ENCODE assay signal across 11 mouse cellular contexts in the genomic region with DNA sequence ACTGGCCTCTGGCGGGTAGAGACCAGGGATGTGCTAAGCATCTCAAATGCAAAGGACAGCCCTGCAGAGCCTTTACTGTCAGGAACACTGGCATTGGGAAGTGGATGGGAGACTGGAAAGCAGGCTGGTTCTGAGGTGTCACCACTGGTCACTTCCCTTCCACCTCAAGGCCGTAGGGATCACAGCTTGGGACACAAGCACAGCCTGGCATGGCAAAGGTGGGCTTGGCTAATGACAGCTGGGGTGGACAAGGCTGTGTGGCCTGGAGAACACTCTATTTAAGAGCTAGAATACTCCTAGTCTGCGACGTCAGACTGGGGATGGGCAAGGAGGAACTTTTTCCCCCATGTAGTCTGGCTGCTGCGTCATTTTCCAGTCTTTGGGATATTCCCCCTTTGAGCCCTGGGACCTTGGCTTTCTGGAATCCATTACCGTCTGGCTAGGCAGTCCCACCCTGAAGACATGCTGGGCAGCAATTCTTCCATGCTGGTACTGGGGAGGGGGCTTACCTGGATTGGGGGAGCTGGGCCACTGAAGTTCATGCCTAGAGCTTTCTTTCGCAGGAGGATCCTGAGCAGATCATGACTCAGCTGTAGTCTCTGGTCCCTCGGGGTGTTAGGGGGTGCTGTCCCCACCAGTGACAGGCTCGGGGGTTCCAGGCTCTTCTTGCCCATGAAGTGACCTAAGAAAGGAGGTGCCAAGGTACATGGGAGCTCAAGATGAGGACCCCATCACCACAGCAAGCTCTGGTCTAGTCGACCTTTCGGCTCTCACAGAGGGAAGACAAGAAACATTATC. TPM values are rescaled to one million over a fixed set of nuclear protein-coding genes. Genes with fewer than 3 reads are reported as not detected.
DNase-seq lines count a peak whose midpoint lies in the region; ATAC-seq and TF ChIP-seq lines count a peak whose summit lies in the region.
"Had no signal": no experiment of that assay in that cellular context is flagged by ENCODE, and none has a peak within 500 bp of the region (broad histone marks: within the 10 kb centered on the region; RNA-seq: fewer than 3 reads in every experiment).

No protein-coding gene starts in this region.

- H3K4me3 ChIP-seq in forebrain, embryonic 12.5 days (replicated peaks) = no peak overlapping the region
- no peak overlapping the region for H3K4me3 ChIP-seq in forebrain, postnatal 0 days (ENCODE audit: low read depth, low read length)
- H3K4me3 ChIP-seq in liver, embryonic 11.5 days (ENCODE audit: low read depth, low read length) = no peak overlapping the region
- H3K4me3 ChIP-seq in embryonic facial prominence, embryonic 13.5 days = peak overlapping the region; percentile 53
- H3K4me3 ChIP-seq in liver, embryonic 12.5 days = peak overlapping the region; percentile 53; the same call in 1 of the 2 replicates

- no peak overlapping the region for H3K27ac ChIP-seq in forebrain, embryonic 12.5 days
- H3K27ac ChIP-seq in forebrain, postnatal 0 days (ENCODE audit: low read depth, low read length) = no peak overlapping the region
- no peak overlapping the region for H3K27ac ChIP-seq in liver, embryonic 11.5 days (ENCODE audit: low read depth, low read length)
- no peak overlapping the region for H3K27ac ChIP-seq in embryonic facial prominence, embryonic 13.5 days
- H3K27ac ChIP-seq in liver, embryonic 12.5 days = no peak overlapping the region

- DNase-seq in forebrain, postnatal 0 days = no peak
- DNase-seq in liver, embryonic 11.5 days (ENCODE audit: low spot score) = no peak
- no peak for DNase-seq in liver
- DNase-seq in frontal cortex, postnatal 14 days (ENCODE audit: low spot score in 2 of 2) = no peak
- no peak for DNase-seq in urinary bladder, adult 2 months (ENCODE audit: low spot score)
- DNase-seq: adrenal gland, postnatal 14 days; cerebellum, postnatal 10 days; lung, postnatal 4 days had no signal

- peak overlapping the region; percentile 89 for H3K4me2 ChIP-seq in forebrain, embryonic 12.5 days
- H3K4me2 ChIP-seq in forebrain, postnatal 0 days (ENCODE audit: low read depth) = no peak overlapping the region
- H3K4me2 ChIP-seq in liver, embryonic 11.5 days = peak overlapping the region; percentile 91
- H3K4me2 ChIP-seq in embryonic facial prominence, embryonic 13.5 days = peak overlapping the region; percentile 92
- H3K4me2 ChIP-seq in liver, embryonic 12.5 days = peak overlapping the region; percentile 88

- no peak overlapping the region; the same call in 1 of the 2 replicates for H3K9ac ChIP-seq in forebrain, embryonic 12.5 days
- no peak overlapping the region for H3K9ac ChIP-seq in forebrain, postnatal 0 days
- no peak overlapping the region; the same call in 1 of the 2 replicates for H3K9ac ChIP-seq in liver, embryonic 11.5 days (ENCODE audit: low read depth, low read length)
- peak overlapping the region; percentile 74 for H3K9ac ChIP-seq in embryonic facial prominence, embryonic 13.5 days
- 0 out of 2 replicates have a peak overlapping the region, but pooled peaks have one; percentile 65 for H3K9ac ChIP-seq in liver, embryonic 12.5 days

- 90% methylated on average over 11 of the region's 11 CpGs for WGBS in forebrain, embryonic 12.5 days
- 91% methylated on average over 11 of the region's 11 CpGs for WGBS in forebrain, postnatal 0 days
- 81% methylated on average over 11 of the region's 11 CpGs for whole genome bisulfite sequencing in liver, embryonic 11.5 days
- 83% methylated on average over 11 of the region's 11 CpGs for WGBS in embryonic facial prominence, embryonic 13.5 days
- WGBS in liver, embryonic 12.5 days (ENCODE audit: insufficient replicate concordance) = 79% methylated on average over 11 of the region's 11 CpGs

- TF ChIP-seq CTCF in forebrain, postnatal 0 days (IDR thresholded peaks at IDR 0.05; ENCODE audit: low read depth) = no peak

- no peak for ATAC-seq in forebrain, embryonic 12.5 days (ENCODE audit: low FRiP score)
- no peak for ATAC-seq in forebrain, postnatal 0 days
- ATAC-seq in liver, embryonic 11.5 days (replicated peaks; ENCODE audit: low FRiP score) = no peak
- ATAC-seq in embryonic facial prominence, embryonic 13.5 days (ENCODE audit: insufficient number of reproducible peaks, insufficient read depth, low FRiP score, low TSS enrichment, low read depth) = no peak
- no peak for ATAC-seq in liver, embryonic 12.5 days

- no peaks in the 10 kb centered on the region for H3K9me3 ChIP-seq in forebrain, embryonic 12.5 days
- H3K9me3 ChIP-seq in forebrain, postnatal 0 days (ENCODE audit: low read length) = no peaks in the 10 kb centered on the region
- no peaks in the 10 kb centered on the region for H3K9me3 ChIP-seq in liver, embryonic 11.5 days (ENCODE audit: control insufficient read depth, low read length)
- no peaks in the 10 kb centered on the region for H3K9me3 ChIP-seq in embryonic facial prominence, embryonic 13.5 days
- no peaks in the 10 kb centered on the region for H3K9me3 ChIP-seq in liver, embryonic 12.5 days (replicated peaks)

- H3K4me1 ChIP-seq in forebrain, embryonic 12.5 days = peaks cover 29% of the 10 kb centered on the region
- peaks cover 9% of the 10 kb centered on the region for H3K4me1 ChIP-seq in forebrain, postnatal 0 days (ENCODE audit: insufficient read depth)
- peaks cover 11% of the 10 kb centered on the region for H3K4me1 ChIP-seq in liver, embryonic 11.5 days (replicated peaks; ENCODE audit: control insufficient read depth, insufficient read depth, low read length)
- H3K4me1 ChIP-seq in embryonic facial prominence, embryonic 13.5 days = peaks cover 24% of the 10 kb centered on the region
- peaks cover 44% of the 10 kb centered on the region for H3K4me1 ChIP-seq in liver, embryonic 12.5 days

- H3K36me3 ChIP-seq in forebrain, embryonic 12.5 days (replicated peaks) = peaks cover 15% of the 10 kb centered on the region; the same call in 1 of the 2 replicates
- H3K36me3 ChIP-seq in forebrain, postnatal 0 days (ENCODE audit: insufficient read depth) = peaks cover 29% of the 10 kb centered on the region
- 0 out of 2 replicates have a peak, but pooled peaks cover 2% of the 10 kb centered on the region for H3K36me3 ChIP-seq in liver, embryonic 11.5 days (ENCODE audit: control insufficient read depth, insufficient read depth, low read length)
- H3K36me3 ChIP-seq in embryonic facial prominence, embryonic 13.5 days = peaks cover 27% of the 10 kb centered on the region
- H3K36me3 ChIP-seq in liver, embryonic 12.5 days = peaks cover 22% of the 10 kb centered on the region

- H3K27me3 ChIP-seq in forebrain, embryonic 12.5 days = no peaks in the 10 kb centered on the region
- no peaks in the 10 kb centered on the region for H3K27me3 ChIP-seq in forebrain, postnatal 0 days (ENCODE audit: insufficient read depth, low read length)
- no peaks in the 10 kb centered on the region for H3K27me3 ChIP-seq in liver, embryonic 11.5 days (replicated peaks; ENCODE audit: control insufficient read depth, insufficient read depth, low read length)
- no peaks in the 10 kb centered on the region for H3K27me3 ChIP-seq in embryonic facial prominence, embryonic 13.5 days
- H3K27me3 ChIP-seq in liver, embryonic 12.5 days (replicated peaks) = 0 out of 2 replicates have a peak, but pooled peaks cover 5% of the 10 kb centered on the region

RNA-seq across cellular contexts. Expression of gene Nmb, which starts 1.1 kb away (rescaled TPM):
- polyA plus RNA-seq in forebrain, embryonic 12.5 days (2016; fragmentation: Nextera tagmentation; extraction: Ambion mirVana) = 7.8 and 8.6 TPM in 2 replicates
- total RNA-seq in forebrain, postnatal 0 days (2014; rRNA removed) = 8.6 and 13.5 TPM in 2 replicates
- polyA plus RNA-seq in forebrain, postnatal 0 days (2015; fragmentation: Nextera tagmentation; extraction: Ambion mirVana) = 10.9 and 13.9 TPM in 2 replicates
- 2.4 and 3.4 TPM in 2 replicates for polyA plus RNA-seq in liver, embryonic 11.5 days (2014; fragmentation: Nextera tagmentation; extraction: Ambion mirVana)
- 5.6 and 5.8 TPM in 2 replicates for polyA plus RNA-seq in embryonic facial prominence, embryonic 13.5 days (2015; fragmentation: Nextera tagmentation; extraction: Ambion mirVana)
- polyA plus RNA-seq in liver, embryonic 12.5 days (2016; fragmentation: Nextera tagmentation; extraction: Ambion mirVana) = 1.6 and 2.4 TPM in 2 replicates
- 4.2 and 5.5 TPM in 2 replicates for polyA plus RNA-seq in urinary bladder, adult 2 months (2012; rRNA removed)

RNA-seq across cellular contexts. Expression of gene Wdr73, which starts 2.8 kb away (rescaled TPM):
- polyA plus RNA-seq in forebrain, embryonic 12.5 days (2016; fragmentation: Nextera tagmentation; extraction: Ambion mirVana) = 40.6 and 46.5 TPM in 2 replicates
- 48.4 and 54.0 TPM in 2 replicates for total RNA-seq in forebrain, postnatal 0 days (2014; rRNA removed)
- polyA plus RNA-seq in forebrain, postnatal 0 days (2015; fragmentation: Nextera tagmentation; extraction: Ambion mirVana) = 38.6 and 41.2 TPM in 2 replicates
- 42.8 and 44.0 TPM in 2 replicates for polyA plus RNA-seq in liver, embryonic 11.5 days (2014; fragmentation: Nextera tagmentation; extraction: Ambion mirVana)
- 31.5 and 33.0 TPM in 2 replicates for polyA plus RNA-seq in embryonic facial prominence, embryonic 13.5 days (2015; fragmentation: Nextera tagmentation; extraction: Ambion mirVana)
- 29.1 and 30.3 TPM in 2 replicates for polyA plus RNA-seq in liver, embryonic 12.5 days (2016; fragmentation: Nextera tagmentation; extraction: Ambion mirVana)
- polyA plus RNA-seq in urinary bladder, adult 2 months (2012; rRNA removed) = 16.7 and 19.2 TPM in 2 replicates

RNA-seq across cellular contexts. Expression of gene Zscan2, which starts 43.1 kb away (rescaled TPM):
- polyA plus RNA-seq in forebrain, embryonic 12.5 days (2016; fragmentation: Nextera tagmentation; extraction: Ambion mirVana) = 3.7 and 4.5 TPM in 2 replicates
- total RNA-seq in forebrain, postnatal 0 days (2014; rRNA removed) = 29.1 and 38.3 TPM in 2 replicates
- polyA plus RNA-seq in forebrain, postnatal 0 days (2015; fragmentation: Nextera tagmentation; extraction: Ambion mirVana) = 1.6 and 3.3 TPM in 2 replicates
- polyA plus RNA-seq in liver, embryonic 11.5 days (2014; fragmentation: Nextera tagmentation; extraction: Ambion mirVana) = 1.0 and 1.4 TPM in 2 replicates
- polyA plus RNA-seq in embryonic facial prominence, embryonic 13.5 days (2015; fragmentation: Nextera tagmentation; extraction: Ambion mirVana) = 3.3 and 3.9 TPM in 2 replicates
- polyA plus RNA-seq in liver, embryonic 12.5 days (2016; fragmentation: Nextera tagmentation; extraction: Ambion mirVana) = 0.23 and 0.58 TPM in 2 replicates
- 6.7 and 7.5 TPM in 2 replicates for polyA plus RNA-seq in urinary bladder, adult 2 months (2012; rRNA removed)

RNA-seq across cellular contexts. Expression of gene Sec11a, which starts 43.8 kb away (rescaled TPM):
- polyA plus RNA-seq in forebrain, embryonic 12.5 days (2016; fragmentation: Nextera tagmentation; extraction: Ambion mirVana) = 169 and 179 TPM in 2 replicates
- total RNA-seq in forebrain, postnatal 0 days (2014; rRNA removed) = 64.6 and 72.5 TPM in 2 replicates
- 133 and 140 TPM in 2 replicates for polyA plus RNA-seq in forebrain, postnatal 0 days (2015; fragmentation: Nextera tagmentation; extraction: Ambion mirVana)
- polyA plus RNA-seq in liver, embryonic 11.5 days (2014; fragmentation: Nextera tagmentation; extraction: Ambion mirVana) = 180 and 200 TPM in 2 replicates
- 212 and 227 TPM in 2 replicates for polyA plus RNA-seq in embryonic facial prominence, embryonic 13.5 days (2015; fragmentation: Nextera tagmentation; extraction: Ambion mirVana)
- 123 and 124 TPM in 2 replicates for polyA plus RNA-seq in liver, embryonic 12.5 days (2016; fragmentation: Nextera tagmentation; extraction: Ambion mirVana)
- polyA plus RNA-seq in urinary bladder, adult 2 months (2012; rRNA removed) = 105 and 113 TPM in 2 replicates

Comparison
In these comparisons a context has a peak if more than half of its experiments do, and no peak if none do; other contexts are left out.
1. H3K4me3 ChIP-seq: peak in embryonic facial prominence, embryonic 13.5 days (single experiment) and liver, embryonic 12.5 days (single experiment); none in forebrain, embryonic 12.5 days (single experiment), forebrain, postnatal 0 days (single experiment) and liver, embryonic 11.5 days (single experiment).
2. H3K9ac ChIP-seq: peak in embryonic facial prominence, embryonic 13.5 days (single experiment) and liver, embryonic 12.5 days (single experiment); none in forebrain, embryonic 12.5 days (single experiment), forebrain, postnatal 0 days (single experiment) and liver, embryonic 11.5 days (single experiment).